ENCODE assay signal across 8 mouse cellular contexts in the genomic region with DNA sequence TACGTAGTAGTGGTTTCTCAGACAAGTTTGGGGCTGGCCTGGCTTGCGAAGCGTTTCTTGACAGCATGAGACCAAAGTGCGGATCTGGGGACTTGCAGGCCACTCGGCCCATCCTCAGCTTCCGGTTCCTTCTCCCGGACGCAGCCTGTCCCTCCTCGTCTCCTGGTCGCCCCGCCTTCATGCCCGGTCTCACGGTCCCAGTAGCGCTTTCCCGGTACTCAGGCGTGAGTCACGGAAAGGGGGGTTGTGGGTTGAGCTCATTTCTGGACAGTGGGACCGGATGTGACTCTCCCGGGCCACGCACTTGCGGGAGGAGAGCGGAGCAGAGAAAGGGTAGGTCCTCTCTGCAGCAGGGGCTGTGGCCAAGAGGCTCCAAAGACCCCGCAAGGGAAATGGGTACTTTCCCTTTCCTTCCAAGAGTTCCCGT. TPM values are rescaled to one million over a fixed set of nuclear protein-coding genes. Genes with fewer than 3 reads are reported as not detected.
A peak's percentile ranks its signal among the peaks of the same experiment; 100 is the strongest.
DNase-seq lines count a peak whose midpoint lies in the region; ATAC-seq lines count a peak whose summit lies in the region.

Gene Cfap126 (plus strand): TSS at position 46 of the 427 bp plus-strand sequence.

- H3K27ac ChIP-seq in embryonic facial prominence, embryonic 14.5 days (replicated peaks; ENCODE audit: low read depth, low read length), result peak within 1 kb of the TSS; percentile 79
- H3K27ac ChIP-seq in limb, embryonic 15.5 days, result peak within 1 kb of the TSS; percentile 80
- H3K27ac ChIP-seq in midbrain, embryonic 16.5 days (ENCODE audit: low read length), result no peak within 1 kb of the TSS

- H3K36me3 ChIP-seq in embryonic facial prominence, embryonic 14.5 days (ENCODE audit: control insufficient read depth, insufficient read depth, low read length), result no peaks in the 10 kb centered on the region
- H3K36me3 ChIP-seq in limb, embryonic 15.5 days, result no peaks in the 10 kb centered on the region
- no peaks in the 10 kb centered on the region for H3K36me3 ChIP-seq in midbrain, embryonic 16.5 days (ENCODE audit: control insufficient read depth, insufficient read depth, low read length)

- H3K27me3 ChIP-seq in embryonic facial prominence, embryonic 14.5 days (replicated peaks; ENCODE audit: control insufficient read depth, insufficient read depth, low read length), result no peaks in the 10 kb centered on the region
- H3K27me3 ChIP-seq in limb, embryonic 15.5 days, result no peaks in the 10 kb centered on the region
- no peaks in the 10 kb centered on the region for H3K27me3 ChIP-seq in midbrain, embryonic 16.5 days (ENCODE audit: control insufficient read depth, insufficient read depth, low read depth, low read length)

- WGBS in embryonic facial prominence, embryonic 14.5 days, result under 1% methylated on average over 24 of the region's 24 CpGs
- under 1% methylated on average over 24 of the region's 24 CpGs for WGBS in limb, embryonic 15.5 days
- 1% methylated on average over 24 of the region's 24 CpGs for WGBS in midbrain, embryonic 16.5 days

- H3K4me2 ChIP-seq in embryonic facial prominence, embryonic 14.5 days (ENCODE audit: low read depth, low read length), result peak within 1 kb of the TSS; percentile 71
- peak within 1 kb of the TSS; percentile 68 for H3K4me2 ChIP-seq in limb, embryonic 15.5 days
- peak within 1 kb of the TSS; percentile 86 for H3K4me2 ChIP-seq in midbrain, embryonic 16.5 days (ENCODE audit: low read length)

- H3K4me3 ChIP-seq in embryonic facial prominence, embryonic 14.5 days (ENCODE audit: low read depth, low read length), result peak within 1 kb of the TSS; percentile 49
- H3K4me3 ChIP-seq in limb, embryonic 15.5 days, result peak within 1 kb of the TSS; percentile 54
- H3K4me3 ChIP-seq in midbrain, embryonic 16.5 days (ENCODE audit: low read depth, low read length), result peak within 1 kb of the TSS; percentile 45

- H3K9me3 ChIP-seq in embryonic facial prominence, embryonic 14.5 days (ENCODE audit: control insufficient read depth, low read length), result no peaks in the 10 kb centered on the region
- H3K9me3 ChIP-seq in limb, embryonic 15.5 days, result no peaks in the 10 kb centered on the region
- H3K9me3 ChIP-seq in midbrain, embryonic 16.5 days (replicated peaks; ENCODE audit: control insufficient read depth, low read length, poor library complexity, severe bottlenecking), result no peaks in the 10 kb centered on the region

- DNase-seq in 3T3-L1 (ENCODE audit: low read depth, low spot score), result peak; percentile 83
- DNase-seq in adrenal gland, postnatal 25 days, result peak; percentile 88
- DNase-seq in embryonic facial prominence, embryonic 14.5 days (ENCODE audit: low spot score), result peak; percentile 77
- peak; percentile 95 for DNase-seq in heart, adult 9 months (ENCODE audit: low spot score in 2 of 2)
- peak; percentile 93 for DNase-seq in kidney, adult 9 months
- DNase-seq in spleen, postnatal 10 days (ENCODE audit: low spot score in 2 of 2), result peak; percentile 65 to 67

- H3K4me1 ChIP-seq in embryonic facial prominence, embryonic 14.5 days (ENCODE audit: control insufficient read depth, insufficient read depth, low read length), result no peaks in the 10 kb centered on the region
- peaks cover 19% of the 10 kb centered on the region for H3K4me1 ChIP-seq in limb, embryonic 15.5 days
- peaks cover 12% of the 10 kb centered on the region; the same call in 1 of the 2 replicates for H3K4me1 ChIP-seq in midbrain, embryonic 16.5 days (ENCODE audit: control insufficient read depth, insufficient read depth, low read length)

- H3K9ac ChIP-seq in embryonic facial prominence, embryonic 14.5 days (ENCODE audit: low read depth, low read length), result peak within 1 kb of the TSS; percentile 72
- peak within 1 kb of the TSS; percentile 65 for H3K9ac ChIP-seq in limb, embryonic 15.5 days
- peak within 1 kb of the TSS; percentile 68 for H3K9ac ChIP-seq in midbrain, embryonic 16.5 days (ENCODE audit: low read depth, low read length)

- ATAC-seq in embryonic facial prominence, embryonic 14.5 days (ENCODE audit: low read depth), result peak; percentile 10; the same call in 1 of the 2 replicates
- no peak for ATAC-seq in limb, embryonic 15.5 days (ENCODE audit: insufficient number of reproducible peaks, low FRiP score, low TSS enrichment, low read depth)
- no peak for ATAC-seq in midbrain, embryonic 16.5 days

RNA-seq across cellular contexts. Expression of gene Cfap126, which starts in this region (rescaled TPM):
- 2.3 and 4.5 TPM in 2 replicates for total RNA-seq in adrenal gland, postnatal 25 days (2021)
- 4.4 and 12.3 TPM in 2 replicates for polyA plus RNA-seq in embryonic facial prominence, embryonic 14.5 days (2014; fragmentation: Nextera tagmentation; extraction: Ambion mirVana)
- 1.1 and 2.2 TPM in 2 replicates for polyA plus RNA-seq in limb, embryonic 15.5 days (2015; fragmentation: Nextera tagmentation; extraction: Ambion mirVana)
- 7.8 and 9.2 TPM in 2 replicates for polyA plus RNA-seq in midbrain, embryonic 16.5 days (2015; fragmentation: Nextera tagmentation; extraction: Ambion mirVana)
